Mouse (Mus musculus): ENCODE measurements at regions not wholly inside any gene's neighbourhood (a gene's known extent, or its start where the extent isn't known, plus 50 kb on each side); places are given as distances from the start of the nearest gene placed in this dataset.
A peak's percentile ranks its signal among the peaks of the same experiment; 100 is the strongest.

DNA sequence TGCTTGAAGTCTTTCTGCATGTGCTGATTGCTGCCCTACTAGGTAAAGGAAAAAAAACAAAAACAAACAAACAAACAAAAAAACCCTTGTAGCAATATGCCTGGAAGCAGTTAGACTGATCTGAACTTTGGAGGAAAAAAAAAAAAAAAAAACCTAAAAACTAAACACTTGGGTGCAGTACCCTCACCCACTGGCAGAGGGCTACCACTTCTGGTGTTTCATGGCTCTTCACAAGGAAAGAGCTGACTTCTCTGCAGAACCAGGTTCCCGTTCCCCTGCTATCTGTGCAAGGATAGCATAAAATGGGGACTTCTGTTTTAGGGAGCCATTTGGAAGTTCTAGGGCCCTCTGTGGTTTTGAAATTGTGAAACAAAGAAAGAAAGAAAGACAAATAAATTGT lies 52.2 kb upstream of the Otud4 start:
- peak; percentile 74 for DNase-seq (ENCODE audit: low read depth)

DNA sequence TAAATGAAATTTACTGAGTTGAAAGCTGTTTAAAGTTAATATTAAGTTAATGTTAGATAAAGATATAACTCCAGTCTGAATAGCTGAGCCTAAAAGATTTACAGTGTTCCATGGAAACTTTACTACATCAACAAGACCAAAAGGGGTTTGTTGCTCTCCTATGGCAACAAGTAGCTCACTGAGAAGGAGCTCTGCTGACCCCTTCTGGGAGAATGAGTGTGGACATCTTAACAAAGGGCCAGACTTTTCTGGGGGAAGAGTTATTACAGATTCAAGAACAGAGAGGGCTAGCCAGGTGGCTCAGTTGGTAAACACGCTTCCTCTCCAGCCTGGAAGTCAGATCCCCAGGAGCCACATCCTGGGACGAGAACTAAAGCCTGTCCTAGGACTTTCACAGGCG lies 54.5 kb upstream of the Otud4 start:
- DNase-seq (ENCODE audit: low read depth) = peak; percentile 79

DNA sequence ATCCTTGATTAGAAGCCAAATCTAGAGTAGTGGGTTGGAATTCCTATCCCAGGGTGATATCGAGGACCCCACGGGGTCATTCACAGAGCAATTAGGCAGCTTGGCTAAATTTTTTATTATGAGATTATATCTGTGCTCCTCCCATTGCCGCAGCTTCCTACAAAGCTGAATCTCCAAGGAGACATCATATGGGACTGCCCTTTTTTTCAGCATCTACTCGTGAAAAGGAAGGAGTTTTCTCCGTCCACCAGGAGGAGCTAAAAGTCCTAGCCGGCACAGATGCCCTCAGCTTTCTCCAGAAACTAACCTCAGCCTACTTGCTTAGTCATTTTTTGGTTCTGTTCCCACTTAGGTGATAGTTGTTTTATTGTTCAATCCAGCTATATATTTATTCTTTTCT lies 56.1 kb upstream of the Otud4 start:
- peak; percentile 77 for DNase-seq (ENCODE audit: low read depth)

DNA sequence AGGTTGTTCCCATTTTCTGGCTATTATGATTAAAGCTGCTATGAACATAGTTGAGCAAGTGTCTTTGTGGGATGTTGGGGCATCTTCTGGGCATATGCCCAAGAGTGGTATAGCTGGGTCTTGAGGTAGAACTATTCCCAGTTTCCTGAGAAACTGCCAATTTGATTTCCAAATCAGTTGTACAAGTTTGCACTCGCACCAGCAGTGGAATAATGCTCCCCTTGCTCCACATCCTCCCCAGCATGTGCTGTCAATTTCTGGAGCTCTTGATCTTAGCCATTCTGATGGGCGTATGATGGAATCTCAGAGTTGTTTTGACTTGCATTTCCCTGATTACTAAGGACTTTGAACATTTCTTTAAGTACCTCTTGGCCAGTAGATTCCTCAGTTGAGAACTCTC lies 57.2 kb upstream of the Otud4 start:
- DNase-seq (ENCODE audit: low read depth) = no peak

DNA sequence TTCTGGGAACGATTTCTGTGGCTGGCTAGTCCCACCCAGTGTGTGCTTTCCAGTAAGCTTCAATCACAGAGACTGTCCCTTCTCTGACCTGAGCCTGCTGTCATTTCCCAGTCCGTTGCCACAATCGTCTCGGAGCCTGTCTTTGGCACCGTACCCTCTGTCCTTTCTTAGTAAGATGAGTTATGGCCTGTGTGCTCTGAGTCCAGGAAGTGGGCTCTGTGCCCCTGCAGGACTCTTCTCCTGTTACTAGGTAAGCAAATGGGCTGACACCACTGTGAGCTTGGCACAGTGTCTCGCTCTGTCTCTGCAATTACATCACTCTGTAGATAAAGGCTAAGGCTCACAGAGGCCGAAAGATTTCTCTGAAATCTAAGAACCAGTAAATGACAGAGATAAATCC lies 63.3 kb upstream of the Otud4 start:
- no peak for DNase-seq (ENCODE audit: low read depth)

DNA sequence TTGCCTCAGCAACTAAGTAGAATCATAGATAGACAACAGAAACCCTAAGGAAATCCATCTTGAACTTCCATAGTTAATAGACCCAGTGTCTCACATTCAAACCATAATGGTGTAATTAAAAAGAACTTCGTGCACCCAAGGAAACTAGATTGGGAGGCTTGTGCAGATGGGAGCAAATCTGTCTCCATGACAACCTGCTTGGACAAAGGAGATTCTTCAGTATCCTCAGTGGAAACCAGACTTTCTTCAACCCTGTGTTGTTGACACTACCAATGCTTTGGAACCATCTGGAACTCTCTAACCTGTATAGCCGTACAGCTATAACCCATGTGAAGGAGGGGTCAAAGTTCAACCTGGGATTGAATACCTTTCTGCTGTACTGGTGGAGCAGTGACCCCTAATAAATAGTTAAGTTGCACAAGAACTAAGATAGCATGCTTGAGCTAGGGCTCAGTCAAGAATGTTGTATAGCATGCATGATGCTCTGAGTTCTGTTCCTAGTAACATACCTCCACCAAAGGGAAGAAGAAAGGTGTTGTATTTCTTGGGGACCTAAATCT lies 64.2 kb upstream of the Otud4 start:
- no peak for DNase-seq (ENCODE audit: low read depth)

DNA sequence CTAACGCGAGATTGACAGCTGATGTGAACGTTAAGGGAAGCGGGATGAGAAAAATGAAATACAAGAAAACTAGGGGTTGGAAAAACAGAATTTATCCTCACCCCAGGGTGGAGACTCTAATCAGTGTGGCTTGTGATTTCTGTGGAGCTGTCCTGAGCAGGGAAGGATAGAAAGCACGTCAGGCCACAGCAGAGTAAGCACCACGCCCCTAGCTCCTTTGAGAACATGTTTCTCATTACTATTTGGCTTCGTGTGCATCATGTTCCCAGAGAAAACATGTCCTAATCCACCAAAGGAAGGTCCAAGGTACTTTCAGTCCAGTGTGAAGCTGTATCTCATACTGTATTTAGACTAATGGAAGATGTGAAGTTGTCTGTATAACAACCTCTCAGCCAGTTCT lies 65.9 kb upstream of the Otud4 start:
- DNase-seq (ENCODE audit: low read depth) = no peak

DNA sequence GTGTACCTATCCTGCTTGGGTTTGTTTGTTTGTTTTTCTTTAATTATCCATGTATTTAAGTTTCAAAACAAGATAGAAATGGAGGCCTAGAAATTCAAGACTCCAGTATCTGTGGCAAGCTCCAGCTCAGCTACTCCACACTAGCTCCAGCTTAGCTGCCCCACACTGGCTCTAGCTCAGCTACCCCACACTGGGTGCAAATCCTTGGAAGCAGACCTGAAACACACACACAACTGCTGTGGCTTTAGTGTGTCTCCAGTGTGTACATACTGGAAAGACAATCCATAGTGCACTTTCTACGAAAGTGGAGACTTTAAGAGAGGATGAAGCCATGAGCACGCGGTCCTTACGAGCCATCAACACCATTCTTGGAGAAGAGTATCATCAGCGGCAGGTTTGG lies 66.9 kb upstream of the Otud4 start:
- no peak for DNase-seq (ENCODE audit: low read depth)

DNA sequence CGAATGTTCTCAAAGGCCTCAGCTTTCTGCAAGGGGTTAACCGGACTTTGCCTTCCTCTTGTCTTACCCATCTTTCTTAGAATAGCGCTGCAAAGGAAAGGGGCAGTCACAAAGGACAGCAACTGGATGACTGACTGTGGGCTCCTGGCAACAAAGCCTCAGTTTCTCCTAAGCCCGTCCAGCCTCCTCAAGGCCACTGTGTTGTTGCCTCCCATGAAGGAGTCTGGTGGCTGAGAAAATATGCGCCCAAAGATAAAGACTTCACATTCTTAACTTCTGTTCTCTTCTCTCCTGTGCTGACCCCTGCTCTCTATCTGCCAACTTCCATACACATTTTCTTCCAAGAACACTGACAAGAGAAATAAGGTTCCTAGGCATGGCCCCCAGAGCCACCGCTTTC lies 76.3 kb upstream of the Otud4 start:
- no peak for DNase-seq (ENCODE audit: low read depth)

DNA sequence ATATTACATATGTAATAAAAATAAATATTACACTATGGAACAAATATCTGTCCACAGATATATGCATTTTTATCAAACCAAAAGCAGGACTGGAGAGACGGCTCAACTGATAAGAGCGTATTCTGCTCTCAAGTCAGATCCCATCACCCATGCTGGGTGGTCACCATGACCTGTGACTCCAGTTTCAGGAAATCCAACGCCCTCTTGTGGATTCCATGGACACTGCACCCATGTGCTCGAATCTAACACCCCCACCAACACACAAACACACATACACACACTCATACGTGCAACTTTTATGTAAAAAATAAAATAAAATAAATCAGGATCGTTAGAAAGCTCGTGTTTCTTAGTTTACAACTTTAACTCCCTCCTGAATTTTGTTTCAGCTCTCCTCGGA lies 76.7 kb upstream of the Otud4 start:
- DNase-seq (ENCODE audit: low read depth) = peak; percentile 28

DNA sequence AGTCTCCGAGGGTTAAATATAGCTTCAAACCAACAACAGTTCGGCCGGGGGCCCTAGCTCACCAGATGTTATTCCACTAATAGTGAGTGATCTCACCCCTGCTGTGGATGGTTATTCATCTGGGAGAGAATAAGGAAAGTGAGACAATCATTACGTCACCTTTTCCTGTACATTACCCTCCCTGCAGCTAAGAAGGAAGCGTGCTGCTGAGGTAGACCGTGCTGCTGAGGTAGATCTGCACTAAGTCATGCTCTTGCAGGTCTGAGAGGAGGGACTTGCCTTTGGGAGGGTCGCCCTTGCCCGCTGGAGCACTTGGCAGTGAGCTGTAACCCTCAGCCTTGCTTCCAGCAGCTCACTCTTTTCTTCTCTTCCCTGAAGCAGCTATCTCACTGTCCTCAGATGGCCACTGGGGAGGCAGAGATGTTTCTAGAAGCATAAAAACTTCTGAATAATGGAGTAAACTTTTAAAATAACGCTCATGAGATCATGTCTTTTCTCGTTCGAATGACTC lies 77.3 kb upstream of the Otud4 start:
- peak; percentile 40 for DNase-seq (ENCODE audit: low read depth)

DNA sequence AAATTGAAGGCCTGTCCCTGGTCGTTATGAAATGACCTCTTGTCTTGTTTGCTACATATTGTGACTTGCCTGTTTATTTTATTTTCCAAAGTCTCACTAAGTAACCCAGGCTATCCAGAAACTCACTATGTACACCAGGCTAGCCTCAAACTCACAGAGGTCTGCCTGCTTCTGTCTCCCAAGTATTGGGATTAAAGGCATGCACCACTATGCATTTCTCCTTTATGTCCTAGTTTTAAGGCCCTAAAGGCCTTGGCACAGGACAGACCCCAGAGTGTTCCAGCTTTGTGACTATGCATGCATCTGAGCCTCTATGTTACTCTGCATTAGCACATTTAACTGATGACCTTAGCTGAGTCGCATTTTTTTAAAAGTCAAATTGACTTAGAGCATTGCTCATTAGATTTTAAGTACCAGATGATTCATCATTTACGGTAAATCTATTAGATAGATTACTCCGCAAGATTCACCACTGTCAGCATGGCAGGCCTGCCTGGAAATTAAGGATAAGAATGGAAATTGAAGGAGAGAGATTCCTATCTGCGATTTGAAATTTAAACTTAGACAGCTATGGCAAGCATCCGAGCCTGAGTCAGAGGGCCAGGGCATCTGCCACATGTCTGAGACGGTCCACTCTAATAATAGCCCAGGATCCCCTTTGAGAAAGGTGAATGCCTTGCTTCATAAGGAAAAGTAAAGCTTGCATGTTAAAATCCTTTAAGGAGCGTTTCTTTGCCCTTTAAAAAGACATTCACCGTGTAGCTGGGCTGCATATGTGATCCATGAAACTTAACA lies 78.0 kb upstream of the Otud4 start:
- no peak for DNase-seq (ENCODE audit: low read depth)

DNA sequence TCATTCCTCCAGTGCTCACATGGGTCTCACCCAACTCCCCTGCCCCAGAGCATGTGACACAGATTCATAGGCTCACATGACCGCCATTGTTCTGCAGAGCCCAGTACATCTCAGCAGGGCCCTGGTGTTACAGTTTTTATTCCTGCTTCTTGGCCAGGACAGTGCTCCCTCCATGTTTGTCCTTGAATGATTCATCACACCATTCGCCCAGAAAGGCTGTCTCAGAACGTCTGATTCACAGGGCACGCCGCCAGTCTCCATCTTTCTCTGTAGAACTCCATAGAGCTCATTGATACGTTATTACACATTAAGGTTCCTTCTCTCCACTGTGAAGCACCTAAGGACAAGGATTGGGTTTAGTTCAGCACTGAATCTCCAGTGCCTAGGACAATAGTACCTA lies 79.9 kb upstream of the Otud4 start:
- DNase-seq (ENCODE audit: low read depth) = no peak

DNA sequence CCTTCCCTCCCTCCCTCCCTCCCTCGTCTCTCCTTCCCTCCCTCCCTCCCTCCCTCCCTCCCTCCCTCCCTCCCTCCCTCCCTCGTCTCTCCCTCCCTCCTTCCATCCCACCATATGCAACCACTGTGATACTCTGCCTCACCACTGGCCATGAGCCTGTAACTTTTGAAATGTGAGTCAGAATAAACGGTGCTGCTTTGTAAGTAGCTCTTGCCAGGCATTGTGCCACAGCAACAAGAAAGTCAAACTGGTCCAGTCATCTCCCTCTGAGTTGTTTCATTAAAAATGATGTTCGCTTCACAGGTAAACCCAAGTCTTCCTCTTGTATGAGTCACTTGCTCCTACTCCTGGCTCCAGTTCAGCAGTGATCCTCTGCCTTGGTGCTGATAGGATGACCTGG lies 85.1 kb upstream of the Otud4 start:
- DNase-seq (ENCODE audit: low read depth) = no peak

DNA sequence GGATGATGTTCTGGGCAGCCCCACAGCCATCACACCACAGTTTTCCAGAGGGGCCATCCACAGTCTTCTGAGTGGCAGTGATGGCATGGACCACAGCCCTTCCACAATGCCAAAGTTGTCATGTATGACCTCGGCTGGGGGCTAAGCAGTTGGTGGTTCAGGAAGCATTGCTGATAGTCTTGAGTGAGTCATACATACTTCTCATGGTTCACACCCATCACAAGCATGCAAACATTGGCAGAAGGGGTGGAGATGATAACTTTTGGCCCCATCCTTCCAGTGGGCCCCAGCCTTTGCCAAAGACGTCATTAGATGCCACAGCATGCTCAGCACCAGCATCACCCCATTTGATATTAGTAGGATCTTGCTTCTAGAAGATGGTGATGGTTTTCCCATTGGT lies 89.3 kb upstream of the Otud4 start:
- DNase-seq (ENCODE audit: low read depth) = peak; percentile 26

DNA sequence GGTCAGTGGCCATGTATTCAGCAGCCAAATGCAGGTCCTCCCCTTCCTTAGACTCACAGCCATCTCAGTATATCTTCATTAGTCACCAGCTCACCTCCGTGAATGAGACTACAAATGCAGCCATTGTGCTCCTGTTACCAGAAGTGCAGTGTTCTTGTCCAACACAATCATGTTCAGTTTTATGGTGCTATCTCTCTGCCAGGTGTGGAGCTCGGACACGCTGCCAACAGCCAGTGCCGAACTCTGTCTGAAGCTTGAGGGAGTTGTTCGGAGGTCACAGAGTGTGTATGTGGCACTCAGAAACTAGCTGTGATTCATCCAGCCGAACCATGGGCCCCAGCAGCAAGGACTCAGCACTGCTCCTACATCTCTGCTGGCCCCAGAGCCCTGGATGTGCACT lies 91.3 kb upstream of the Otud4 start:
- no peak for DNase-seq (ENCODE audit: low read depth)

DNA sequence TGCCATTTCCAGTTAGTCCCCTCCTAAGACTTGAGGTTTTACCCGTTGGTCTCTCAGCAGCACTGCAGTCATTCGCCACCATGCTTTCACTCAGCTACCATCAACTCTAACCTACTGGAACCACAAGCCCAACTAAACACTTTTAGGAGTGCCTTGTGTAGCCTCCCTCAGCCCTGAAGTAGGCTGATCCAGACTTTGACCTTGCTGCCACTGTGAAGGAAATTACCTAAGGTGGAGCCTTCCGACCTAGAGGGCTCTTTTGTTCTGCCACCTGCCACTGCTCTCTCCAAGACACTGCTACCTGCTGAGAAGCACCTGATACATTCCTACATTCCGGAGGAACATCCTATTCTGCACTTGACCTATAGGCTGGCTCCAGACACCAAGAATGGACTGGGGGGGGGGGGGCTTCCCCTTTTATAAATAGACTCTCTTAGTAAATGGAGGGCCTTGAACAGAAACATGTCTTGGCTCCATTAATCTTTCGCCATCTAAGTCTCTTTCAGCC lies 93.5 kb upstream of the Otud4 start:
- DNase-seq (ENCODE audit: low read depth) = no peak

DNA sequence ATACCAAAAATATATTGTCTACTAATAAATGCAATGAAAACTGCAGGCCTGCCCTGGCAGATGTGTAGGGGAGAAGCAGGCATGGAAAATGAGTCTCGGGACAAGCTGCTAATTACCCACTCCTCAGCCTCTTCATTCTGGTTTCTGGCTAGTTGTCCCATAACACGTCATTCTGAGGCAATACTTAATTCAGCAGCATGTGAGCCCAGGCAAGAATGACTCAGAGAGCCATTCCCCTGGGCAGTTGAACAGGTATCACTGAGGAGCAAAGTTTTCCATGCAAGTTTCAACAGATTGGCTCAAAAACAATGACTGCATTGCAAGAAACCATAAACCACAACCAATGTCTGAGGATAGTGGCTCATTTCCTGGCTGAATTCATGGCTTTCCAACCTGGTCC lies 97.0 kb upstream of the Otud4 start:
- DNase-seq (ENCODE audit: low read depth) = peak; percentile 57

DNA sequence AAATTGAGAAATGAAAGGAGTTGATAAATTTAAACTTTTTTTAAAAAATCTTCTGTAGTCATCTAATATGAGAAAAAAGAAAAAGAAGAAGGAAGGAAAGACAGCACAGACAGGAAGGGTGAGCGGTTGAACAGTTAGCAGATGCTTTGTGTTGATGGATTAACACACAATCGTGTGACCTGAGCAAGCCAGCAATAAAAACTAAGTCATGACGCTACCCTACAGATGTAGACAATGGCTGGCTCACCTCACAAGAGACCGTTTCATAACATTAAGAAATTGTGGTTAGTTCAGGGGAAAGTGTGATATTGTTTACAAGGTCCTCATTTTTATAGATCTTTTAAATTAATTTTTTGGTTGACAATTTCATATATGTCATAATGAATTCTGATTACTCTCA lies 99.4 kb upstream of the Otud4 start:
- peak; percentile 24 for DNase-seq (ENCODE audit: low read depth)

DNA sequence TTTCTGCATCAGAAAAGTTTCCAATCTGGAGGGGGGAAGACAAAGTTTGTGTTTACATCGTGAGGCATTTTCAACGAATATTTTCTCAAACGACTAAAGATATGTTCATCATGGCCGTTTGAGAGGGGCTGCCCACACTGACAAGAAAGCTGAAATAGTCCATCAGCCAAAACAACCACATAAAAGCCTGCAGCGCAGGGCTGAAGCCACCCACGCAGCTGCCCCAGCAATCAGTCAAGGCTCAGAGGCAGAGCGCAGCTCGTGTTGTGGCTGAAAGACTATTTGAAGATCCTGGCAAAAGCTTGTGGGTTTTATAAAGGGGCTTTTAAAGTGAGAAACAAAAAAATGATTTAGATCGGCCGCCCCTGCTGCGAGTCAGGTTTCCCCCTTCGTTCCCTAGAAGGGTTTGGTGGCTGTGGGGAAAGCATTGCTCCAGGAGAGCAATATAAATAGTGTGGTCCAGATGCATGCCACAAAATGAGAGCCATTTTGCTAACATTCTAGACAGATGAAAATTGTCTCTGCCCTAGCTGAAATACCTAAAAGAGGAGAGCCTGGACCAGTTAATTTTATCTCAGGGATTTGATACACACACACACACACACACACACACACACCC lies 105.0 kb upstream of the Otud4 start:
- DNase-seq (ENCODE audit: low read depth) = no peak

DNA sequence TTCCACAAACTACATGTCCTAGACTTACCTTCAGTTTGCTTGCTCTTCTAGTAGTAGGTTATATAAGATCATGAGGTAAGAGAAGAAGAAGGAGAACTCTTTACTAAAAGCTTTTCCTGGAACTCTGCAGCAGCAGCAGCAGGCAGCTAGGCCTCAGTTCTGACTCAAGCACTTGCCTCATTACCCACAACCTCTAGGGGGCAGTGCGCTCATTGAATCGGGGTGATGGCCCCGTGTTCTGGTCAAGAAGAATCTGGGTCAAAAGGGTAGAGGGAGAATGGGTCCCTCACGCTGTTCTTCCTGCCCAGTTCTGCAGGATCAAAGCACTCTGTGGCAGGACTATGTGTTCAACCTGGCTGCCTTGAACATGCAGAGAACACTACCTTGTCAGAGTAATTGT lies 109.9 kb upstream of the Otud4 start:
- peak; percentile 49 for DNase-seq (ENCODE audit: low read depth)

DNA sequence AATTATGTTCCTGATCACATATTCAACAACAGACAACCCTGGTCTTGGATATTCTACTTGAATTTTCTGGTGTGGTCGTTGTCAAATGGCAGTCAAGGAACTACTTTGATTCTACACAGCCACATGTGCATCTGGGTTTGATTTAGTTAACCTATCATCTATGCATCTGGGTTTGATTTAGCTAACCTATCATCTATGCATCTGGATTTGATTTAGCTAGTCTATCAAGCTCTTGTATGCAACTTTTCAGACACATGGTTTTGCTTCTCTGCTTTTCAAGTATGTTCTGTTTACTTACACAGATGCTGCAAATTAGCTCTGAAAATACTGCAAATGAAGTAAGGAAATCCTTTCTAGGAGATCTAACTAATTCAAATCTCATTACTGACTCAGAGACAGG lies 117.4 kb upstream of the Otud4 start:
- DNase-seq (ENCODE audit: low read depth) = peak; percentile 16

DNA sequence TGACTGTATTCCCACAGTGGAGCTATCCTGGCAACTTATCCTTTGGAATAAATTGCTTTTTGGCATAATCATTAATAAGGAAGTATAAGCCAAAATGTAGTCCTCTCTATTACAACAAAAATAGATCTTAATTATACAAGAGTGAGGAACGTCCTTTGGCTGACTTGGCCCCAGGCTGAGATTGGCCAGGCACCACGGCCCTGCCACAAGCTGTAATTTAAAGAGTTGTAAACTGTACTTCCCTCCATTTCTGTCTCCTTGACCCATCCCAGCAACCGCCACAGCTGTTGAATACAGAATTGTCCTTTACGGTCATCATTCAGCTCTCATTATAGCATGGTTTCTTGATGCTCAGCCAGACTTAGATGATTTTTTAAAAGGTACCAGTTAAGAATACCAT lies 119.6 kb upstream of the Smad1 start:
- DNase-seq (ENCODE audit: low read depth) = no peak
